Mouse (Mus musculus) stomach, postnatal 0 days (tissue): ENCODE data around the gene Fosb. TPM values are rescaled to one million over a fixed set of nuclear protein-coding genes. Genes with fewer than 3 reads are reported as not detected.

ENCODE experiments used
- ATAC-seq: fragments of 200-750 bp; cut with Nextera tagmentation; 2 replicates; pipeline ENCODE4 v1.8.0; 2017; ENCODE audit not compliant: low FRiP score, low TSS enrichment
- DNase-seq: peaks from one replicate; pipeline ENCODE4 v3.0.0-alpha.2; 2016; ENCODE audit warnings: low spot score
- H3K27ac ChIP-seq: fragments of 300-500 bp; sonication (generic); replicated peaks from 2 replicates; pipeline ENCODE4 v1.5.1; 2014; ENCODE audit warnings: mild to moderate bottlenecking, control low read depth
- H3K27me3 ChIP-seq: fragments of 300-500 bp; sonication (generic); 2 replicates; pipeline ENCODE4 v1.6.1; 2014; ENCODE audit warnings: low read length; ENCODE audit not compliant: control insufficient read depth, insufficient read depth
- H3K36me3 ChIP-seq: fragments of 300-500 bp; sonication (generic); 2 replicates; pipeline ENCODE4 v1.6.1; 2014; ENCODE audit warnings: low read length, mixed read lengths; ENCODE audit not compliant: control insufficient read depth, insufficient read depth
- H3K4me1 ChIP-seq: fragments of 300-500 bp; sonication (generic); replicated peaks from 2 replicates; pipeline ENCODE4 v1.6.1; 2014; ENCODE audit warnings: antibody characterized with exemption; ENCODE audit not compliant: control insufficient read depth, insufficient read depth
- H3K4me2 ChIP-seq: fragments of 300-500 bp; sonication (generic); replicated peaks from 2 replicates; pipeline ENCODE4 v1.6.1; 2014; ENCODE audit warnings: low read depth, mild to moderate bottlenecking, control low read depth, moderate library complexity
- H3K4me3 ChIP-seq: fragments of 300-500 bp; sonication (generic); 2 replicates; pipeline ENCODE4 v1.5.1; 2014; ENCODE audit warnings: low read depth, low read length, control low read depth
- H3K9ac ChIP-seq: fragments of 300-500 bp; sonication (generic); 2 replicates; pipeline ENCODE4 v1.6.1; 2014; ENCODE audit warnings: mild to moderate bottlenecking, low read length, control low read depth, mixed read lengths
- H3K9me3 ChIP-seq: fragments of 300-500 bp; sonication (generic); 2 replicates; pipeline ENCODE4 v1.6.1; 2016; ENCODE audit warnings: low read length; ENCODE audit not compliant: control insufficient read depth
- CTCF ChIP-seq: IDR thresholded peaks from 2 replicates; pipeline ENCODE4 v1.5.1; 2016; ENCODE audit warnings: antibody characterized with exemption, low read depth, mild to moderate bottlenecking, moderate library complexity
- EP300 ChIP-seq: optimal IDR thresholded peaks from 2 replicates; pipeline ENCODE3; 2016; ENCODE audit warnings: antibody characterized with exemption
- WGBS: fragments of 180-500 bp; shearing (Covaris S2); extraction: QIAGEN DNeasy Blood & Tissue Kit; methylation state at CpG from one replicate; pipeline ENCODE4 v1.1.7; 2014; 5-methylcytosine and 5-hydroxymethylcytosine counted together
- polyA plus RNA-seq: library from polyadenylated mRNA; unstranded; fragments of >200 nt; fragmentation: Nextera tagmentation; extraction: Ambion mirVana; gene quantifications from 2 replicates; pipeline ENCODE4 v1.2.1, GENCODE M21; 2015

Gene Fosb
- polyA plus RNA-seq, 1 experiment from 2014 or later = 0.21 TPM

- DNase-seq (peak; percentile 91), ATAC-seq (peak; percentile 85)
- Histone ChIP-seq H3K9me3 (no peaks in the 10 kb centered on the region), H3K27ac (peak overlapping the region; percentile 89), H3K4me2 (peak overlapping the region; percentile 73), H3K4me3 (peak overlapping the region; percentile 37), H3K27me3 (no peaks in the 10 kb centered on the region), H3K36me3 (no peaks in the 10 kb centered on the region), H3K4me1 (peaks cover 3% of the 10 kb centered on the region; the same call in 1 of the 2 replicates), H3K9ac (peak overlapping the region; percentile 53)
- WGBS = under 1% methylated on average over 22 of the region's 22 CpGs
- TF ChIP-seq EP300 = no peak
- peak; percentile 14; the same call in 1 of the 2 replicates for TF ChIP-seq CTCF
Observed at GRCm38 (mm10) chr7:19327128-19327527, 17.3 kb upstream of the Fosb start.

- no peaks in the 10 kb centered on the region for H3K27me3 ChIP-seq
- H3K9me3 ChIP-seq = no peaks in the 10 kb centered on the region
- peak overlapping the region; percentile 37 for H3K4me3 ChIP-seq
- peak; percentile 90 for DNase-seq
- peaks cover 3% of the 10 kb centered on the region; the same call in 1 of the 2 replicates for H3K4me1 ChIP-seq
- H3K9ac ChIP-seq = peak overlapping the region; percentile 53; the same call in 1 of the 2 replicates
- H3K36me3 ChIP-seq = no peaks in the 10 kb centered on the region
- H3K27ac ChIP-seq = peak overlapping the region; percentile 89
- under 1% methylated on average over 20 of the region's 20 CpGs for WGBS
- ATAC-seq = peak; percentile 55
- H3K4me2 ChIP-seq = peak overlapping the region; percentile 73
- TF ChIP-seq EP300 = no peak
- TF ChIP-seq CTCF = no peak
Observed at GRCm38 (mm10) chr7:19326359-19326758, 16.5 kb upstream of the Fosb start.

DNA sequence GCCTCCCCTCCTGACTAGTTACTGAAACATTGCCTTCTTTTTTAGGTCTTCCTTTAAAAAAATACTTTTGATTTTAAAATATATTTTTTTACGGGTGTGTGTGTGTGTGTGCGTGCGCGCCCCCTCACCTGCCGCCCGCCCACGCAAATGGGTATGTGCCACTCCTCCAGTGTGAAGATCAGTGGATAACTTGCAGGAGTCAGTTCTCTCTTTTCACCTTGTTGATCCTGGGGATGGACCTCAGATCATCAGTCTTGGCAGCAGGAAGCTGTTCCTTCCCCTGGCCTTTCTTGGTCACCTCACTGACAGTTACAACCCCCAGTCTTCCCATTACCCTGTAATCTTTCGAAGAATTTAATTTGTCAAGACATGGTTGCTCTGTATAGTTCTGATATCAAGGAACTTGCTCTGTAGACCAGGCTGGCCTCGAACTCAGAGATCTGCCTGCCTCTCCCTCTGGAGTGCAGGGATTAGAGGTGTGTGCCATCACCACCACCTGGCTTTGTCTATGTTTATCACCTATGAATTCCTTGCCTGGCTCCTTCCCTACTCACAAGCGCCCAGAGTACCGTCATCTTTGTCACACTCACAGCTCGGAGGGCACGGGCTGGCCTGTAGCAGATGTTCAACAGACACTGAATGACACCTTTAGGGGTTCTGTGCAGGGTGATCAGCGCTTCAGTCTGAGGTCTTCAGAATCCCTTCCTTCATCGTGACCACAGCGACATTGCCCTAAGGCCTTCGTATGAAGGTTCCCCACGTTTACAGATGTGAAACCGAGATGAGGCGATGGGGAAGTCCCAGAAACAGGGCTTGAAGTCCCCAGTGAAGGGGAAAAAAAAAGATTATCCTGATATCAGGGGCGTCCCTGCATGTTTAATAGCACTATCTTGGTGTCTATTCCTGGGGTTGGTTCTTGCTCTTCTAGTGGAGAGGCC is 15.7 kb upstream of the Fosb start:
- TF ChIP-seq CTCF = no peak
- TF ChIP-seq EP300 = no peak
- H3K9me3 ChIP-seq = no peaks in the 10 kb centered on the region
- H3K27me3 ChIP-seq = no peaks in the 10 kb centered on the region
- peak overlapping the region; percentile 73; the same call in 1 of the 2 replicates for H3K4me2 ChIP-seq
- no peak for ATAC-seq
- H3K4me3 ChIP-seq = no peak overlapping the region; the same call in 1 of the 2 replicates
- H3K9ac ChIP-seq = no peak overlapping the region
- DNase-seq = no peak
- no peaks in the 10 kb centered on the region for H3K36me3 ChIP-seq
- peak overlapping the region; percentile 89; the same call in 1 of the 2 replicates for H3K27ac ChIP-seq
- H3K4me1 ChIP-seq = peaks cover 3% of the 10 kb centered on the region; the same call in 1 of the 2 replicates
- WGBS = 74% methylated on average over 21 of the region's 21 CpGs

GRCm38 (mm10) chr7:19324221-19324620 is 14.4 kb upstream of the Fosb start:
- Histone ChIP-seq H3K27ac (no peak overlapping the region; the same call in 1 of the 2 replicates), H3K9ac (no peak overlapping the region), H3K4me1 (peaks cover 3% of the 10 kb centered on the region; the same call in 1 of the 2 replicates), H3K4me2 (no peak overlapping the region), H3K9me3 (no peaks in the 10 kb centered on the region), H3K4me3 (no peak overlapping the region), H3K36me3 (no peaks in the 10 kb centered on the region), H3K27me3 (no peaks in the 10 kb centered on the region)
- 86% methylated on average over 11 of the region's 11 CpGs for WGBS
- ATAC-seq (no peak), DNase-seq (no peak)
- TF ChIP-seq CTCF = no peak
- no peak for TF ChIP-seq EP300

DNA sequence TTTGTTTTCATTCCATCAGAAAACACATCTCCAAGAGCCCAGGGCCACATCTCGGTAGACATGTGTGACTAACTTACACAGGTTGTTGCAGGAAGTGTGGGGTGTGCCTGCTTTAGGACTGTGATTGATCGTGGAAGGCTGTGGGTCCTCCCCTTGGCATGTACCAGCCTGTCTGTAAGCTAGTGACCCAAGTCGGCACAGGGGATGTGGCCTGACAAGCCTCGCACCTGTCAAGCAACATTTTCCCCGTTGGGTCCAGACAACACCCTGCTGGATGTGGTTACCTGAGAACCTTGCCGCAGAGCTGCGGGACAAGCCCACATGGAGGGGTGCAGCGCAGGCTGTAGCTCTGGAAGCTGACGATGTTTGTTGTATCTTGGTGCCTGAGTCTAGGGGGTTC is 12.6 kb upstream of the Fosb start:
- H3K27me3 ChIP-seq = no peaks in the 10 kb centered on the region
- no peak for ATAC-seq
- no peak overlapping the region for H3K9ac ChIP-seq
- H3K27ac ChIP-seq = peak overlapping the region; percentile 61; the same call in 1 of the 2 replicates
- 39% methylated on average over 9 of the region's 9 CpGs for WGBS
- H3K9me3 ChIP-seq = no peaks in the 10 kb centered on the region
- H3K4me2 ChIP-seq = no peak overlapping the region
- no peak overlapping the region for H3K4me3 ChIP-seq
- DNase-seq = no peak
- peaks cover 3% of the 10 kb centered on the region; the same call in 1 of the 2 replicates for H3K4me1 ChIP-seq
- TF ChIP-seq CTCF (no peak), EP300 (peak; percentile 68)
- H3K36me3 ChIP-seq = no peaks in the 10 kb centered on the region
